ENCODE assay signal across 21 mouse cellular contexts in the genomic region with DNA sequence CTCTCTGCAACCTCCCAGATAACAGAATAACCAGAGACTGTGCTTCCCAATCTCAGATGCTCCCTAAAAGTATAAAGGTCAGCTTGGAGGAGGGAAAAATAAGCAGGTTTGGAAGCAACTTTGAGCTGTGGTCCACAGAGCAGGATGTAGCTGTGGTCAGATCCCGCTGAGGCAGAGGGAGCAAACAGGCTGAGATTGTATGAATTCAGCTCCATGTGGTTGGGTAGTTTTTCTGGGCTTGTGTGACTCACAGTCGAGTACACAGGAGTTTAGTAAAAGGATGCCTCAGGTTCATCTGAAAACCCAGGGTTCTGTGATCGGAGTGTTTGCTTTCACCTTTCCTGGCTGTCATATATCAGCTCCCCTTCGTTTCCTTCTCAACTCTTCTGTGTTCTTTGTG.
DNase-seq lines count a peak whose midpoint lies in the region; ATAC-seq and TF ChIP-seq lines count a peak whose summit lies in the region.
"Had no signal": no experiment of that assay in that cellular context is flagged by ENCODE, and none has a peak within 500 bp of the region (broad histone marks: within the 10 kb centered on the region; RNA-seq: fewer than 3 reads in every experiment).

No protein-coding gene starts in this region.

- H3K4me1 ChIP-seq in heart, postnatal 0 days (ENCODE audit: control insufficient read depth, insufficient read depth): peaks cover 24% of the 10 kb centered on the region
- H3K4me1 ChIP-seq: hindbrain, embryonic 12.5 days; neural tube, embryonic 12.5 days had no signal

- intact Hi-C loops in heart, postnatal 25 days (cut with DNase I): no loop called here

- TF ChIP-seq CTCF in heart, postnatal 0 days (IDR thresholded peaks at IDR 0.05; ENCODE audit: low read depth): no peak

- H3K27ac ChIP-seq in heart, postnatal 0 days (ENCODE audit: low read depth): no peak overlapping the region
- H3K27ac ChIP-seq: forebrain, embryonic 10.5 days; heart, embryonic 15.5 days; hindbrain, embryonic 12.5 days; kidney, embryonic 15.5 days; neural tube, embryonic 12.5 days had no signal

- DNase-seq in heart, postnatal 0 days (ENCODE audit: low spot score): peak; percentile 2
- DNase-seq in heart, postnatal 25 days (ENCODE audit: low spot score): no peak
- peak; percentile 2 for DNase-seq in ovary, postnatal 36 days (ENCODE audit: low spot score)
- DNase-seq in ovary, postnatal 14 days (ENCODE audit: low spot score): no peak
- peak; percentile 41 for DNase-seq in fibroblast of lung, adult 2 months (ENCODE audit: low read depth)
- no peak for DNase-seq in Muller cell, postnatal 12 days (ENCODE audit: inconsistent ontology term)
- DNase-seq: adrenal gland, postnatal 25 days; cerebellum, adult 11 months; cerebellum, postnatal 10 days; forebrain, postnatal 0 days; kidney, postnatal 4 days; lung, adult 2 months; spleen, adult 18-20 months had no signal

- no peaks in the 10 kb centered on the region for H3K9me3 ChIP-seq in heart, postnatal 0 days (replicated peaks; ENCODE audit: control insufficient read depth, low read length)
- H3K9me3 ChIP-seq: forebrain, embryonic 10.5 days; heart, embryonic 15.5 days; hindbrain, embryonic 12.5 days; kidney, embryonic 15.5 days; neural tube, embryonic 12.5 days had no signal

- H3K36me3 ChIP-seq in heart, postnatal 0 days (replicated peaks; ENCODE audit: control insufficient read depth, insufficient read depth, low read length): no peaks in the 10 kb centered on the region
- H3K36me3 ChIP-seq: forebrain, embryonic 10.5 days; heart, embryonic 15.5 days; hindbrain, embryonic 12.5 days; kidney, embryonic 15.5 days; neural tube, embryonic 12.5 days had no signal

- H3K4me3 ChIP-seq in heart, postnatal 0 days (ENCODE audit: low read depth, low read length): no peak overlapping the region
- H3K4me3 ChIP-seq: forebrain, embryonic 10.5 days; heart, embryonic 15.5 days; hindbrain, embryonic 12.5 days; kidney, embryonic 15.5 days; neural tube, embryonic 12.5 days had no signal

- no peak for TF ChIP-seq EP300 in heart, postnatal 0 days (IDR thresholded peaks at IDR 0.05; ENCODE audit: low read depth)

- no peaks in the 10 kb centered on the region for H3K27me3 ChIP-seq in heart, postnatal 0 days (ENCODE audit: control insufficient read depth, insufficient read depth, low read length)
- H3K27me3 ChIP-seq: heart, embryonic 15.5 days; hindbrain, embryonic 12.5 days; kidney, embryonic 15.5 days; neural tube, embryonic 12.5 days had no signal

- no peak overlapping the region for H3K4me2 ChIP-seq in heart, postnatal 0 days (ENCODE audit: low read depth, low read length)
- H3K4me2 ChIP-seq: heart, embryonic 15.5 days; hindbrain, embryonic 12.5 days; kidney, embryonic 15.5 days; midbrain, embryonic 11.5 days; neural tube, embryonic 12.5 days had no signal

- no peak overlapping the region for H3K9ac ChIP-seq in heart, postnatal 0 days (replicated peaks; ENCODE audit: low read depth, low read length)
- H3K9ac ChIP-seq: forebrain, postnatal 0 days; heart, embryonic 15.5 days; hindbrain, embryonic 12.5 days; kidney, embryonic 15.5 days; neural tube, embryonic 12.5 days had no signal

- ATAC-seq in heart, postnatal 0 days (ENCODE audit: insufficient read depth, low read depth): no peak
- ATAC-seq in CD4-positive, CD25-positive, alpha-beta regulatory T cell, adult 4 months: no peak
- ATAC-seq: forebrain, postnatal 0 days; inflammation-experienced regulatory T-cells, adult 6 months had no signal

- WGBS in heart, postnatal 0 days: 75% methylated on average over 4 of the region's 4 CpGs

Comparison
In these comparisons a context has a peak if more than half of its experiments do, and no peak if none do; other contexts are left out.
1. DNase-seq: peak in heart, postnatal 0 days (single experiment), ovary, postnatal 36 days (single experiment) and fibroblast of lung, adult 2 months (single experiment); none in heart, postnatal 25 days (single experiment), ovary, postnatal 14 days (single experiment) and Muller cell, postnatal 12 days (single experiment).